Mouse (Mus musculus) heart, embryonic 10.5 days (tissue): ENCODE measurements around the gene Il25. TPM values are rescaled to one million over a fixed set of nuclear protein-coding genes. Genes with fewer than 3 reads are reported as not detected.

Source experiments
- DNase-seq: peaks from one replicate; pipeline ENCODE4 v3.0.0-alpha.2; 2017; ENCODE audit warnings: low spot score
- H3K27ac ChIP-seq: fragments of 300-500 bp; sonication (generic); 2 replicates; pipeline ENCODE4 v1.5.1; 2016; ENCODE audit warnings: mild to moderate bottlenecking
- H3K27me3 ChIP-seq: fragments of 300-500 bp; sonication (generic); 2 replicates; pipeline ENCODE4 v1.6.1; 2016; ENCODE audit warnings: mild to moderate bottlenecking; ENCODE audit not compliant: poor library complexity, insufficient read depth, severe bottlenecking
- H3K36me3 ChIP-seq: fragments of 300-500 bp; sonication (generic); 2 replicates; pipeline ENCODE4 v1.6.1; 2016; ENCODE audit warnings: mild to moderate bottlenecking, moderate library complexity
- H3K4me1 ChIP-seq: fragments of 300-500 bp; sonication (generic); 2 replicates; pipeline ENCODE4 v1.6.1; 2016; ENCODE audit warnings: mild to moderate bottlenecking
- H3K4me3 ChIP-seq: fragments of 300-500 bp; sonication (generic); 2 replicates; pipeline ENCODE4 v1.5.1; 2016; ENCODE audit warnings: mild to moderate bottlenecking, moderate library complexity
- H3K9me3 ChIP-seq: fragments of 300-500 bp; sonication (generic); 2 replicates; pipeline ENCODE4 v1.6.1; 2016; ENCODE audit warnings: mild to moderate bottlenecking, moderate library complexity
- WGBS: fragments of 180-500 bp; shearing (Covaris S2); methylation state at CpG from one replicate; pipeline ENCODE4 v1.1.7; 2016; 5-methylcytosine and 5-hydroxymethylcytosine counted together
- polyA plus RNA-seq: library from polyadenylated mRNA; unstranded; fragments of >200 nt; fragmentation: Nextera tagmentation; extraction: Ambion mirVana; gene quantifications from 2 replicates; pipeline ENCODE4 v1.2.1, GENCODE M21; 2016

Gene Il25
- polyA plus RNA-seq = not detected in 2 replicates

GRCm38 (mm10) chr14:54932645-54933150, at the start of gene Il25:
TSS of gene Il25 (plus strand) at chr14:54932695.
- Histone ChIP-seq H3K4me1 (peaks cover 34% of the 10 kb centered on the region), H3K4me3 (no peak within 1 kb of the TSS), H3K36me3 (no peaks in the 10 kb centered on the region), H3K9me3 (no peaks in the 10 kb centered on the region), H3K27ac (no peak within 1 kb of the TSS), H3K27me3 (peaks cover 20% of the 10 kb centered on the region)
- no peak for DNase-seq
- WGBS = 34% methylated on average over 6 of the region's 6 CpGs

GRCm38 (mm10) chr14:54883154-54884021, 49.1 kb upstream of the Il25 start, which contains the start of the genes Bcl2l2 and Gm20521:
TSS of gene Bcl2l2 (plus strand) at chr14:54883377.
TSS of gene Gm20521 (plus strand) at chr14:54883441.
- peak; percentile 97 for DNase-seq
- no peaks in the 10 kb centered on the region for H3K27me3 ChIP-seq
- H3K4me1 ChIP-seq = peaks cover 35% of the 10 kb centered on the region
- H3K27ac ChIP-seq = peak within 1 kb of the TSS; percentile 92
- peak within 1 kb of the TSS; percentile 78 for H3K4me3 ChIP-seq
- WGBS = 1% methylated on average over 27 of the region's 27 CpGs
- H3K9me3 ChIP-seq = no peaks in the 10 kb centered on the region
- peaks cover 27% of the 10 kb centered on the region; the same call in 1 of the 2 replicates for H3K36me3 ChIP-seq

DNA sequence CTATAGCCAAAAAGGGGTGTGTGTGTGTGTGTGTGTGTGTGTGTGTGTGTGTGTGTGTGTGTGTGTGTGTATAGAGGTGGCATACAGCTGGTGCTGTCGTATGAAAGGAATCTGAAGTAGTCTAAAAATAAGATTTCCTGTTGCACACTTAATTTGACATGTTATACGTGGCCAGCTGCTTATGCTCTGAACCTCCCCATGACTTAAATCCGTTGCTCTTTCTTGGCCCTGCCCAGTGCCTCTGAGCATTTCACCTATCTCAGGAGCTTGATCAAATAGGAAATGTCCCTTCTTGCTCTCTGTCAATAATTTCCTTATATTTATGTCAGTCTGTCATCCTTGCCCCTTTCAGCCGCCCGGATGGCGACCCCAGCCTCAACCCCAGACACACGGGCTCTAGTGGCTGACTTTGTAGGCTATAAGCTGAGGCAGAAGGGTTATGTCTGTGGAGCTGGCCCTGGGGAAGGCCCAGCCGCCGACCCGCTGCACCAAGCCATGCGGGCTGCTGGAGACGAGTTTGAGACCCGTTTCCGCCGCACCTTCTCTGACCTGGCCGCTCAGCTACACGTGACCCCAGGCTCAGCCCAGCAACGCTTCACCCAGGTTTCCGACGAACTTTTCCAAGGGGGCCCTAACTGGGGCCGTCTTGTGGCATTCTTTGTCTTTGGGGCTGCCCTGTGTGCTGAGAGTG, 48.3 kb upstream of the Il25 start:
- Histone ChIP-seq H3K4me1 (peaks cover 35% of the 10 kb centered on the region), H3K27me3 (no peaks in the 10 kb centered on the region), H3K4me3 (peak overlapping the region; percentile 78), H3K36me3 (peaks cover 27% of the 10 kb centered on the region; the same call in 1 of the 2 replicates), H3K27ac (peak overlapping the region; percentile 92), H3K9me3 (no peaks in the 10 kb centered on the region)
- WGBS = 22% methylated on average over 21 of the region's 21 CpGs
- no peak for DNase-seq

DNA sequence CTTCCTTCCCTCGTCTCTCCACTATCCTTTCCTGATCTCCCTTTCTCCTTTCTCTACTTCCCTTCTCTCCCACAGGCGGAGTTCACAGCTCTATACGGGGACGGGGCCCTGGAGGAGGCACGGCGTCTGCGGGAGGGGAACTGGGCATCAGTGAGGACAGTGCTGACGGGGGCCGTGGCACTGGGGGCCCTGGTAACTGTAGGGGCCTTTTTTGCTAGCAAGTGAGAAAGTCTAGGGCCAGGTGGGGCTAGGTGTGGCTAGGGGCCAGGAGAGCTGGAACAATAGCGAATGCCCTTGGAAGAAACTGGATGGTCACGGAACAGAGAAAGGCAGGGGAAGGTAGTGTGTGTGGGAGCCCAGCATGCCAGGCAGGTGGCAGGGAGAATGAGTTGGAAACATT, 47.2 kb upstream of the Il25 start:
- 87% methylated on average over 11 of the region's 11 CpGs for WGBS
- H3K4me3 ChIP-seq = no peak overlapping the region
- H3K27ac ChIP-seq = peak overlapping the region; percentile 29; the same call in 1 of the 2 replicates
- peaks cover 35% of the 10 kb centered on the region for H3K4me1 ChIP-seq
- H3K9me3 ChIP-seq = no peaks in the 10 kb centered on the region
- no peak for DNase-seq
- H3K27me3 ChIP-seq = no peaks in the 10 kb centered on the region
- peaks cover 27% of the 10 kb centered on the region; the same call in 1 of the 2 replicates for H3K36me3 ChIP-seq

- no peaks in the 10 kb centered on the region for H3K27me3 ChIP-seq
- peak within 1 kb of the TSS; percentile 97 for H3K27ac ChIP-seq
- WGBS = 92% methylated on average over 3 of the region's 3 CpGs
- H3K9me3 ChIP-seq = no peaks in the 10 kb centered on the region
- DNase-seq = no peak
- peaks cover 15% of the 10 kb centered on the region for H3K4me1 ChIP-seq
- H3K4me3 ChIP-seq = peak within 1 kb of the TSS; percentile 80
- H3K36me3 ChIP-seq = peaks cover 20% of the 10 kb centered on the region
Measured at GRCm38 (mm10) chr14:54892200-54892599, 40.3 kb upstream of the Il25 start, which contains the start of gene Pabpn1. TSS of gene Pabpn1 (plus strand) at chr14:54892500.

DNA sequence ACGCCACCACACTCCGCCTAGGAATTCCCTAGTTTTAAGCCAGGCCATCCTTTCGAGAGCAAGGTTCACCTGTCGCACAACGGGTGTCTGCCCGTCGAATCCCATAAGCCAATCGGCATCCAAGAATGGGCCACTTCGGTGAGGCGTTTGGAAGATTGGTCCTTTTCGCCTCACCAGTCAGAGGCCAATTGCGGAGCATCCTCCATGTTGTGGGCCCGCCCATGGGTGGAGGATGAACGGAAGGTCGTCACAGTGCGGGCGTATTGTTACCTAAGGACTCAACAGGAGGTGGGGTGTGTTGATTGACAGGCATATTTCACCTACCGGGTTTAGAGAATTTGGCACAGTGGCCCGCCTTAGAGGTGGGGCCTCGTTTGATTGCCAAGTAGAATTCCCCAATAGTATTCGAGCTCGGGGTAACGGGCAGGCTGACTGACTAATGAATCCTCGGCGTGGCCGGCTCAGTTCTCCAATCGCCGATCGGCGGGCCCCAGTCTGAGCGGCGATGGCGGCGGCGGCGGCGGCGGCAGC, 38.8 kb upstream of the Il25 start:
- H3K9me3 ChIP-seq = no peaks in the 10 kb centered on the region
- H3K4me1 ChIP-seq = peaks cover 23% of the 10 kb centered on the region
- peak overlapping the region; percentile 80 for H3K4me3 ChIP-seq
- peak overlapping the region; percentile 97 for H3K27ac ChIP-seq
- H3K36me3 ChIP-seq = peaks cover 33% of the 10 kb centered on the region
- peak; percentile 100 for DNase-seq
- under 1% methylated on average over 38 of the region's 38 CpGs for WGBS
- H3K27me3 ChIP-seq = no peaks in the 10 kb centered on the region

- peak overlapping the region; percentile 97 for H3K27ac ChIP-seq
- no peaks in the 10 kb centered on the region for H3K27me3 ChIP-seq
- H3K9me3 ChIP-seq = no peaks in the 10 kb centered on the region
- H3K4me1 ChIP-seq = peaks cover 23% of the 10 kb centered on the region
- peak; percentile 87 for DNase-seq
- H3K4me3 ChIP-seq = peak overlapping the region; percentile 80
- under 1% methylated on average over 54 of the region's 54 CpGs for WGBS
- peaks cover 37% of the 10 kb centered on the region for H3K36me3 ChIP-seq
Measured at GRCm38 (mm10) chr14:54894296-54895151, 38.0 kb upstream of the Il25 start.

GRCm38 (mm10) chr14:54897445-54897844, 35.0 kb upstream of the Il25 start:
- Histone ChIP-seq H3K36me3 (peaks cover 37% of the 10 kb centered on the region), H3K27ac (peak overlapping the region; percentile 29; the same call in 1 of the 2 replicates), H3K4me1 (peaks cover 23% of the 10 kb centered on the region), H3K4me3 (no peak overlapping the region), H3K9me3 (no peaks in the 10 kb centered on the region), H3K27me3 (no peaks in the 10 kb centered on the region)
- no peak for DNase-seq
- WGBS = 55% methylated on average over 2 of the region's 2 CpGs

DNA sequence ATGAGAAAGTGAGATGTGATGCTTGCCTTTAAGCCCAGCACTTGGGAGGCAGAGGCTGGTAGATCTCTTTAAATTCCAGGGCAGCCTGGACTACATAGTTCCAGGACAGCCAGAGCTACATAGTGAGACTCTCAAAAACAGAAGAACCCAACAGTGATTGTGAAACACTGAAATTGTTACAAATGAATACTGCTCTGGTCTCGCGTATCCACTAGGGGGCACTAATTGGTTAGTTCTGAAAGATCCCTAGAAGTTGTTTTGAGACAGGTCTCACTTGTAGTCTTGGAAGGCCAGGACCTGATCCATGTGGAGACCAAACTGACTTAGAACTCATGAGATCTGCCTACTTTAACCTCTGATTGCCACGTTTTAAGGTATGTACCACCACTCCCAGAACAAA, 32.1 kb upstream of the Il25 start:
- H3K27me3 ChIP-seq = no peaks in the 10 kb centered on the region
- no peak overlapping the region for H3K4me3 ChIP-seq
- H3K36me3 ChIP-seq = peaks cover 38% of the 10 kb centered on the region
- no peak overlapping the region for H3K27ac ChIP-seq
- DNase-seq = no peak
- peaks cover 19% of the 10 kb centered on the region for H3K4me1 ChIP-seq
- no peaks in the 10 kb centered on the region for H3K9me3 ChIP-seq
- 0% methylated on average over 3 of the region's 3 CpGs for WGBS

- no peak overlapping the region for H3K4me3 ChIP-seq
- H3K4me1 ChIP-seq = peaks cover 14% of the 10 kb centered on the region
- H3K9me3 ChIP-seq = no peaks in the 10 kb centered on the region
- DNase-seq = no peak
- H3K36me3 ChIP-seq = peaks cover 38% of the 10 kb centered on the region
- no peak overlapping the region for H3K27ac ChIP-seq
- WGBS = 88% methylated on average over 4 of the region's 4 CpGs
- no peaks in the 10 kb centered on the region for H3K27me3 ChIP-seq
Measured at GRCm38 (mm10) chr14:54903641-54904040, 28.9 kb upstream of the Il25 start.

DNA sequence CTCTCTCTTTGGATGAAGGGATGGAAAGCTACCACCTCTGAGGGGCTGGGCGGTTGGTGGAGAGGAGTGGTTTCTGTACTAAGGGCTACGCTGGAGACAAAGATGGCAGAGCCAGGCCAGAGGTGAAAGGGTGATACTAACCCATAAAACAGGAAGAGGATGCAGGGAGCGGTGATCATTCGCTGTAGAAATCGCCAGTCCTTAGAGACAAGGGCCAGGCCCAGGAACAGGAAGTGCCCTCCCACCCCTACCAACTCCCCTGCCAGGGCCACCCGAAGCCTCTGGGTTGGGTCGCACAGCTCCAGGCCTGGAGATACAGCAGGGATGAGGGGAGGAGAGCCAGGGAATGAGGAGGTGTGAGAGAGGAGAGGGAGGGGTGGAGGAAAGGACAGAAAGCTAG, 23.8 kb upstream of the Il25 start:
- 69% methylated on average over 7 of the region's 7 CpGs for WGBS
- Histone ChIP-seq H3K27ac (peak overlapping the region; percentile 69), H3K4me3 (no peak overlapping the region; the same call in 1 of the 2 replicates), H3K4me1 (peaks cover 45% of the 10 kb centered on the region), H3K36me3 (peaks cover 47% of the 10 kb centered on the region), H3K27me3 (no peaks in the 10 kb centered on the region), H3K9me3 (no peaks in the 10 kb centered on the region)
- DNase-seq = no peak
